Mouse (Mus musculus): ENCODE results near the gene Fgf7.

DNA sequence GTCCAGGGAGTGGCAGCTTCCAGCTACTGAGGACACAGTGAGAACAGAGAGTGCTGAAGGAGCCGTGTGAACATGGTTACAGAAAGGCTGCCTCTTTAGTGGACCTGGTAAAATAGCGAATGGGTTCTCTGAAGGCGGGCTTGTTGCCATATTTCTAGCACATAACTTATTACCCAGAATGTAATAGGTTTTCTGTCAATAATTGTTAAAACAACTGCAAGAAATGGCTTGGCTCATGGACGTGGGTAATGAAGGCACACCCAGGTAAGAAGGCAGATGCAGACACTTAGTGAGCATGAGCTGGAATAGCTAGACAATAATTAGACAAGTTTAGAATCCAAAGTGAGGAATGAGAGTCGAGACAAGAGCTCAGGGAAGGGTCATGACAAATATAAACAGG is 32.2 kb upstream of the Fgf7 start:
- TF ChIP-seq POLR2A (IDR thresholded peaks at IDR 0.05; ENCODE audit: control insufficient read depth, extremely low read depth, insufficient read depth, low read length, poor library complexity) (no peak), CTCF (IDR thresholded peaks at IDR 0.05; ENCODE audit: borderline replicate concordance, control insufficient read depth, extremely low read depth, insufficient read depth, low read length, poor library complexity) (no peak)
